Mouse (Mus musculus) monocyte, adult 2 months (primary cell): ENCODE measurements around the gene Uqcrh.

Experiments
- DNase-seq, 2 experiments: peaks; one replicate each; pipeline ENCODE4 v3.0.0; 2022; ENCODE audit warnings: low spot score in 2 of 2, low read depth in 1 of 2

Uqcrh gene

GRCm38 (mm10) chr4:116057559-116057958 lies 17.3 kb downstream of the Uqcrh start:
- no peak for DNase-seq

GRCm38 (mm10) chr4:116053399-116053961 lies 21.4 kb downstream of the Uqcrh start, which contains the start of gene Nsun4:
TSS of gene Nsun4 (minus strand) at chr4:116053876.
- DNase-seq = peak; percentile 74 to 89

GRCm38 (mm10) chr4:116052526-116053293 lies 22.2 kb downstream of the Uqcrh start:
- DNase-seq = peak in 1 of 2 experiments; percentile 14

- no peak for DNase-seq
These were observed 25.7 kb downstream of the Uqcrh start for GRCm38 (mm10) chr4:116049211-116049610.

- DNase-seq = no peak
These were observed 26.5 kb downstream of the Uqcrh start for GRCm38 (mm10) chr4:116048130-116048920.

- DNase-seq = no peak
These were observed 27.2 kb downstream of the Uqcrh start for GRCm38 (mm10) chr4:116047681-116048080.

- DNase-seq = no peak
These were observed 28.3 kb downstream of the Uqcrh start for GRCm38 (mm10) chr4:116046604-116047003.

GRCm38 (mm10) chr4:116042186-116042585 lies 32.7 kb downstream of the Uqcrh start:
- DNase-seq = peak in 1 of 2 experiments; percentile 13

GRCm38 (mm10) chr4:116040466-116040865 lies 34.4 kb downstream of the Uqcrh start:
- no peak for DNase-seq

GRCm38 (mm10) chr4:116033374-116033773 lies 41.5 kb downstream of the Uqcrh start:
- no peak for DNase-seq

- DNase-seq = no peak
These were observed 42.0 kb downstream of the Uqcrh start for GRCm38 (mm10) chr4:116032906-116033305.

- no peak for DNase-seq
These were observed 56.7 kb downstream of the Uqcrh start, which contains the start of gene Faah for GRCm38 (mm10) chr4:116017902-116018746. TSS of gene Faah (minus strand) at chr4:116017926.

GRCm38 (mm10) chr4:116017300-116017901 lies 57.5 kb downstream of the Uqcrh start:
- DNase-seq = no peak
